Mouse (Mus musculus) liver, embryonic 14.5 days (tissue): ENCODE data around the gene Pde4b. TPM values are rescaled to one million over a fixed set of nuclear protein-coding genes. Genes with fewer than 3 reads are reported as not detected.
A peak's percentile ranks its signal among the peaks of the same experiment; 100 is the strongest.

Source experiments
- ATAC-seq: fragments of 200-750 bp; cut with Nextera tagmentation; 2 replicates; pipeline ENCODE4 v1.8.0; 2017; ENCODE audit warnings: moderate number of reproducible peaks, mild to moderate bottlenecking, moderate library complexity; ENCODE audit not compliant: insufficient read depth
- DNase-seq, 3 experiments: peaks; one replicate each; pipeline ENCODE4 v3.0.0-alpha.2; 2012 to 2013; ENCODE audit warnings: low read depth in 3 of 3, low spot score in 3 of 3
- H3K27ac ChIP-seq: fragments of 300-500 bp; sonication (generic); 2 replicates; pipeline ENCODE4 v1.5.1; 2014; ENCODE audit warnings: moderate library complexity, mild to moderate bottlenecking, control low read depth, inconsistent platforms
- H3K27me3 ChIP-seq: fragments of 300-500 bp; sonication (generic); 2 replicates; pipeline ENCODE4 v1.6.1; 2014; ENCODE audit warnings: mild to moderate bottlenecking, low read length, moderate library complexity; ENCODE audit not compliant: control insufficient read depth, insufficient read depth
- H3K36me3 ChIP-seq: fragments of 300-500 bp; sonication (generic); replicated peaks from 2 replicates; pipeline ENCODE4 v1.6.1; 2014; ENCODE audit warnings: low read depth; ENCODE audit not compliant: control insufficient read depth, insufficient read depth
- H3K4me1 ChIP-seq, 2 experiments: fragments of 200-500 bp in 1 of 2; fragments of 300-500 bp in 1 of 2; sonication (generic) in 1 of 2; replicated peaks; 2 replicates each; pipeline ENCODE4 v1.6.1; 2012 to 2014; ENCODE audit warnings: antibody characterized with exemption in 1 of 2, inconsistent platforms in 1 of 2, low read length in 1 of 2; ENCODE audit not compliant: control insufficient read depth in 2 of 2, insufficient read depth in 2 of 2
- H3K4me2 ChIP-seq: fragments of 300-500 bp; sonication (generic); 2 replicates; pipeline ENCODE4 v1.6.1; 2014; ENCODE audit warnings: low read depth, mild to moderate bottlenecking, control low read depth, moderate library complexity
- H3K4me3 ChIP-seq, 2 experiments: fragments of 200-500 bp in 1 of 2; fragments of 300-500 bp in 1 of 2; sonication (generic) in 1 of 2; 2 replicates each; pipeline ENCODE4 v1.5.1; 2012 to 2014; ENCODE audit warnings: low read depth in 2 of 2, low read length in 2 of 2, mild to moderate bottlenecking in 2 of 2, control low read depth in 1 of 2, inconsistent platforms in 1 of 2, moderate library complexity in 1 of 2; ENCODE audit not compliant: insufficient read depth in 1 of 2
- H3K9ac ChIP-seq: fragments of 300-500 bp; sonication (generic); replicated peaks from 2 replicates; pipeline ENCODE4 v1.6.1; 2014; ENCODE audit warnings: mild to moderate bottlenecking, control low read depth, moderate library complexity
- H3K9me3 ChIP-seq: fragments of 300-500 bp; sonication (generic); 2 replicates; pipeline ENCODE4 v1.6.1; 2016; ENCODE audit warnings: low read length, mixed read lengths; ENCODE audit not compliant: control insufficient read depth
- CTCF ChIP-seq: IDR thresholded peaks from 2 replicates; pipeline ENCODE4 v1.5.1; 2016; ENCODE audit warnings: antibody characterized with exemption, low read depth, control low read depth
- EP300 ChIP-seq: IDR thresholded peaks from 2 replicates; pipeline ENCODE4 v1.6.1; 2016; ENCODE audit warnings: antibody characterized with exemption, low read depth
- WGBS: fragments of 180-500 bp; shearing (Covaris S2); extraction: QIAGEN DNeasy Blood & Tissue Kit; methylation state at CpG from one replicate; pipeline ENCODE4 v1.1.7; 2014; ENCODE audit not compliant: insufficient replicate concordance; 5-methylcytosine and 5-hydroxymethylcytosine counted together
- polyA plus RNA-seq, 2 experiments: library from polyadenylated mRNA; depleted of rRNA in 1 of 2; stranded (reverse) in 1 of 2; unstranded in 1 of 2; fragments of >200 nt; fragmentation: Nextera tagmentation in 1 of 2; extraction: Ambion mirVana in 1 of 2; gene quantifications; 2 replicates each; pipeline versions ENCODE4 v1.2.1 to v1.2.3; 2012 to 2014

Pde4b gene
- polyA plus RNA-seq, 2 experiments, result 1.5 to 2.3 TPM

GRCm38 (mm10) chr4:102567676-102568254, 480.4 kb downstream of the Pde4b start:
- Histone ChIP-seq H3K9ac (no peak overlapping the region), H3K27me3 (no peaks in the 10 kb centered on the region), H3K4me3 (no peak overlapping the region), H3K27ac (peak overlapping the region; percentile 12), H3K4me1 (peaks cover 34 to 46% of the 10 kb centered on the region in 2 experiments), H3K9me3 (no peaks in the 10 kb centered on the region), H3K36me3 (no peaks in the 10 kb centered on the region), H3K4me2 (peak overlapping the region; percentile 84)
- WGBS, result 3% methylated on average over 4 of the region's 4 CpGs
- TF ChIP-seq EP300 (no peak), CTCF (no peak)
- ATAC-seq (peak; percentile 55), DNase-seq (peak in 1 of 3 experiments; percentile 36)

- H3K4me3 ChIP-seq, result peak overlapping the region in 1 of 2 experiments; percentile 16; a peak in 2 of 4 replicates
Measured at GRCm38 (mm10) chr4:102568591-102568990, 481.2 kb downstream of the Pde4b start.

GRCm38 (mm10) chr4:102569101-102569583, 481.8 kb downstream of the Pde4b start:
- 6% methylated on average over 8 of the region's 8 CpGs for WGBS
- H3K4me3 ChIP-seq, result peak overlapping the region in 1 of 2 experiments; percentile 16; a peak in 2 of 4 replicates

More at GRCm38 (mm10) chr4:102568591-102568990, 481.2 kb downstream of the Pde4b start:
- 0% methylated on average over 4 of the region's 4 CpGs for WGBS
- Histone ChIP-seq H3K27me3 (no peaks in the 10 kb centered on the region), H3K36me3 (no peaks in the 10 kb centered on the region), H3K9me3 (no peaks in the 10 kb centered on the region), H3K4me1 (peaks cover 34 to 49% of the 10 kb centered on the region in 2 experiments), H3K9ac (no peak overlapping the region), H3K27ac (peak overlapping the region; percentile 29; the same call in 1 of the 2 replicates), H3K4me2 (peak overlapping the region; percentile 84)
- TF ChIP-seq EP300, result no peak
- TF ChIP-seq CTCF, result no peak
- DNase-seq (peak in 2 of 3 experiments; percentile 45 to 46), ATAC-seq (no peak)

GRCm38 (mm10) chr4:102569950-102570765, 482.8 kb downstream of the Pde4b start:
- H3K4me2 ChIP-seq, result peak overlapping the region; percentile 84
- H3K9me3 ChIP-seq, result no peaks in the 10 kb centered on the region
- H3K27ac ChIP-seq, result peak overlapping the region; percentile 55
- WGBS, result under 1% methylated on average over 20 of the region's 20 CpGs
- H3K36me3 ChIP-seq, result no peaks in the 10 kb centered on the region
- ATAC-seq (peak; percentile 71), DNase-seq (peak in 2 of 3 experiments; percentile 38 to 51)
- H3K4me3 ChIP-seq, result peak overlapping the region; percentile 70 to 93
- TF ChIP-seq CTCF, result no peak
- no peak for TF ChIP-seq EP300
- H3K27me3 ChIP-seq, result no peaks in the 10 kb centered on the region
- H3K4me1 ChIP-seq, result peaks cover 30 to 58% of the 10 kb centered on the region in 2 experiments
- peak overlapping the region; percentile 74 for H3K9ac ChIP-seq

More at GRCm38 (mm10) chr4:102569101-102569583, 481.8 kb downstream of the Pde4b start:
- Histone ChIP-seq H3K27me3 (no peaks in the 10 kb centered on the region), H3K27ac (peak overlapping the region; percentile 2; the same call in 1 of the 2 replicates), H3K9me3 (no peaks in the 10 kb centered on the region), H3K9ac (no peak overlapping the region), H3K4me2 (peak overlapping the region; percentile 84), H3K4me1 (peaks cover 32 to 53% of the 10 kb centered on the region in 2 experiments), H3K36me3 (no peaks in the 10 kb centered on the region)
- TF ChIP-seq EP300, result no peak
- no peak for TF ChIP-seq CTCF
- DNase-seq (no peak), ATAC-seq (peak; percentile 30; the same call in 1 of the 2 replicates)
